Mouse (Mus musculus) kidney, adult 9 months (tissue): ENCODE measurements around the gene Stac2.

ENCODE experiments used
- DNase-seq: peaks from one replicate; pipeline ENCODE4 v3.0.0; 2022

Gene Stac2

GRCm38 (mm10) chr11:98049672-98050519, 3.4 kb downstream of the Stac2 start:
- no peak for DNase-seq

GRCm38 (mm10) chr11:98047745-98048144, 5.5 kb downstream of the Stac2 start:
- no peak for DNase-seq

DNA sequence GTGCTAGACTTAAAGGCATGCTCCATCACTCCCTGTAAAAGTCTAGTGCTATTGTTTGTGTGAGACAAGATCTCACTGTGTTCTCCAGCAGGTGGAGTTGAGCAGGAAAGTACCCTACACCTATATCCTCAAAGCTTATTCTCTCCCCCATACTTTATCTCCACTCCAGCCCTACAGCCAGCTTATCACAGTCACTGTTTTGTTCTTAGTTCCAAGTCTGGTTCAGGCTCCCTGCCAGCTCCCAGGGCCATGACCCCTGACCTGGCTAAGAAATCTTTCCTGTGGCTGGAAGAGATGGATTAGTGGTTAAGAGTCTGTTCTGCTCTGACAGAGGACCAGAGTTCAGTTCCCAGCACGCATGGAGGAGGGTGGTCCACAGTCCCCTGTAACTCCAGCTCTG, 6.8 kb downstream of the Stac2 start:
- no peak for DNase-seq

DNA sequence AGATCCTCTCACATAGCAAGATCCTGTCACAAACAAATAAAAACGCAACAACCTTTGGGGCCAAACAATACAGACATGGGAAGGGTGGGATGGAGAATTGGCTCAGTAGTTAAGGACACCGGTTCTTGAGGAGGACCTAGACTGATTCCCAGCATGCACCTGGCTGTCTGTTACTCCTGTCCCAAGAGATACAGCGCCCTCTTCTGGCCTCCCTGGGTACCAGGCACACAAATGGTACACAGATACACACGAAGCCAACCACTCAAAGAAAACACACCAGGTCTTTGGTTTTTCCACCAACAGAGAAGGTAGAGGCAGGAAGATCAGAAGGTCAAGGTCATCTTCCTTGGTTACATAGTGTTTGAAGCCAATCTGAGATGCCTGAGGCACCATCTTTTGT, 7.7 kb downstream of the Stac2 start:
- no peak for DNase-seq

DNA sequence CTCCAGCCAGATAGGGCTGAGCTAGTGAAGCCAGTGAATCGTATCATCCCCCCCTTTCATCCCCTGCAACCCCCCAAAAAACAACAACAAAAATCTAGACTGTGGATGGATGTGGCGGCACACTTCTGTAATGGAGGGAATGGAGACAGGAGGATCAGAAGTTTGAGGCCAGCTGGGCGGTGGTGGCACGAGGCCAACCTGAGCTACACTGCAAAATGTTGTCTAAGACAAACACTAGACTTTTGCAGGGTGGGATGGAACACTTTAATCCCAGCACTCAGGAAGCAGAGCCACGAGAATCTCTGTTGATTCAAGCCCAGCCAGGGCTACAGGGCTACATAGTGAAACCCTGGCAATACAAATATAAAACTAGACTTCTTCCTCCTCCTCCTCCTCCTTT, 9.2 kb downstream of the Stac2 start:
- no peak for DNase-seq

DNA sequence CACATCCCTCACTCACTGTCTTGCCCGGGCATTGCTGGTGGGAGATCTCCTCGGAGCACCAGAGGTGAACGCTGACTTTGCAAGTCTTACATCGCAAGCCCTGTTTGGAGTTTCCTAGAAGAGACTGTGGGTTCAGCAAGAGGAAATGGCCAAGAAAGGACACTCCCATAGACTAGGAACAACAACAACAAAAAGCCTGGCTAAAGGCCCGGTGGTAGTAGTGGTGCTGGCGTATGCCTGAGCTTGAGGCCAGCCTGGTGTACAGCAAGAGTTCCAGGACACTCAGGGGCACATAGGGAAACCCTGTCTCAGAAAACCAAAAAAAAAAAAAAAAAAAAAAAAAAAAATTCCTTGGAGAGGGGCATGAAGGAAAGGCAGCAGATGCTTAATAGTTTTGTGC, 10.5 kb downstream of the Stac2 start:
- DNase-seq = peak; percentile 32

DNA sequence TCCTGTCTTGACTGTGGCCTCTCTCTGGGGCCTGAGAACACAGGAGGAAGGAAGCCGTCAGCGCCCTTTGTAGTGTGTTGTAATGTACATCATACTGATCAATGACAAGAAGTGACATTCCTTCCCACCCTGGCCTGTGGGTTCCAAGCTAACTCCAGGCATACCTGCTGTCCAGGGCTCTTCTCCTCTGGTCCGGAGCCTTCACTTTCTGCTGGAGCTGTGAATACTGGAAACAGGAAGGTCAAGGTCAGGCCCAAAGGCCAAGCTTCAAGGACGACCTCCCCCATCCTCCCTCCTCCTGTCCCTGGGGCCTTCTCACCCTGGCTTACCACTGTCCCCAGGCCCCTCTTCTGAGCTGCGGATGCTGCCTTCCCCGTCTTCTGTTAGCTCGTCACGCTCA, 12.3 kb downstream of the Stac2 start:
- no peak for DNase-seq

DNA sequence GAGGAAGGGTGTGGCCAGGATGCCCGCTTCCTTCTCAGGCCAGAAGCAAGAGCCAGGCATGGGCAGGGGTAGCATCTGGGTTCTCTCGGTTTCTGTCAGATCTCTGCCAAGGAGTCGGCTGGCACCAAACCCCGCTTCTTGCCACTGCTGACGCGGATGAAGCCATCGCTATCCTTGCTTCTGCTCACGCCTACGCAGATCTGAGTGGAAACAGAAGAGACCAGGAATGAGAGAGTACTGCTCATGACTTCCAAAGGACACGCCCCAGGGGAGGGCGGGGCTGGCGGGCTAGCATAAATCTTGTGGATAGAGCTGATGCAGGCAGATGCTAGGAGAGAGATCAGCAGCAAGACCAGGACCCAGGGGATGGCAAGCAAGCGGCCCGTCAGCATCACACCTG, 15.4 kb downstream of the Stac2 start:
- no peak for DNase-seq

DNA sequence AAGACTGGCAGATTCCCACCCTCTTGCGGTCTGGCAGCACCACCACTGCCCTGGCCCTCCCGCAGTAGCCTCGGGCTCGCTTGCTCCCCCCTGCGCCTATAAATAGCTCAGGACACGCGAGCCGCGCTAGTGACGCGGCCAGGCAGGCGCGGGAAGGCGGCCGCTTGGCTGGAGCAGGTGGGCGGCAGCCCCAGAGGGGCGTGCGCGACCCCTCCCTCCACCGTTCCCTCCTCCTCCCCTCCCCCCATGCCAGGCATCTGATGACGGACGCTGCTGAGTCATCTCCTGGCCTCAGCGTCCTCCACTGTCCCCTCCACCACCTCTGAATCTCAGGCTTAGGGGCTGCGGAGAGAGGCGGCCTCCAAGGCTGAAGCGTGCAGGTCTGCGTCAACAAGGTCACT, 17.3 kb downstream of the Stac2 start:
- DNase-seq = no peak

DNA sequence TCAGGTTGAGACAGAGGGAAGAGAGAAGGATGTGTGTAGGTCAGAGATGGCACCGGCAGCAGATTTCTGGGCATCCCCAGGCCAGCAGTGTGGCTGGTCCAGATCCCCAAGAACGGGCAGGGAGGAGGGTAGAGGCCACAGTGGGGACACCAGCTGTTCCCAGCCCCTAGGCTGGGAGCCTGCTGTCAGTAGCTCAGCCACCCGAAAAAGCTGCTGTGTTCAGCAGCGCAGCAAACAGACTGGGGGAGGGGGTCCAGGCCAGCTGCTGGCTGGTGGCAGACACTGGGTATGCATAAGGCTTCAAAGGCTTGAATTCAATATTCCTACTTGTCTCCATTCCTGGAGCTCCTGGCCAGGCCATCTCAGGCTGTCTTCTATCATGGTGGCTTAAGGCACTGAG, 18.4 kb downstream of the Stac2 start:
- DNase-seq = no peak

DNA sequence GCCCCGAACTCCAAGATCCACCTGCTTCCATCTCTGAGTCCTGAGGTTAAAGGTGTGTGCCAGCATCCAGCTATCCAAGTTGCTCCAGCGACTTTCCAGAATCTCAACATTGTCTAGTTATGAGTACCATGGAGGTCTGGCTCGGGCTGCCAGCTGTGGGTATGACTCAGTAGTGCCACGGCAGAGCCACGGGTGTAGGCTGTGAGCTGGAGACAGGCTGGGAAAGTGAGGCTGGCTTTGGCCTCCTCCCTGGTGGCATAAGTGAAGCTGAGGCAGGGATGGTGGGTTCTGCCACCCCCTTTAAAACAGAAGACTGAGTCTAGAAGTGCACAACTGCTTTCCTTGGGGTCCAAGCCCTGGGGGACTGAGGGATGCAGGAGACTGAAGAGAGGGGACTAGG, 19.2 kb downstream of the Stac2 start:
- DNase-seq = no peak

DNA sequence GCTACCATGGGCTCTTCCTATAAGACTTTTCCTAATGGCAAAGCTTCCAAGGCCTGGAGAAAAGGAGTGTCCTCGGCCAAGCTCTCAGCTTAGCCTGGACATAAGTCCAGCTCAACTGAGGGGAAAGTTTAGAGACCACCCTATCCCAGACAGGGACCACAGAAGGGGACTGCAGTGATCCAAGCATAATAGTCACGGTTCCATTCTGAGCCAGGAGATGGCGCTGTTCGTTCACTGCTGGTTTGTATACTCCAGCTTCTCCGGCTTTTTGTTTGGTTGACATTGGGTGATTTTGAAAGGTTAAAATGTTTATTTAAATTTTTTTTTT, 21.9 kb downstream of the Stac2 start:
- peak; percentile 76 for DNase-seq

- DNase-seq = no peak
These were observed 22.4 kb downstream of the Stac2 start for GRCm38 (mm10) chr11:98030701-98031442.

- no peak for DNase-seq
These were observed 25.5 kb downstream of the Stac2 start for GRCm38 (mm10) chr11:98027785-98028184.

DNA sequence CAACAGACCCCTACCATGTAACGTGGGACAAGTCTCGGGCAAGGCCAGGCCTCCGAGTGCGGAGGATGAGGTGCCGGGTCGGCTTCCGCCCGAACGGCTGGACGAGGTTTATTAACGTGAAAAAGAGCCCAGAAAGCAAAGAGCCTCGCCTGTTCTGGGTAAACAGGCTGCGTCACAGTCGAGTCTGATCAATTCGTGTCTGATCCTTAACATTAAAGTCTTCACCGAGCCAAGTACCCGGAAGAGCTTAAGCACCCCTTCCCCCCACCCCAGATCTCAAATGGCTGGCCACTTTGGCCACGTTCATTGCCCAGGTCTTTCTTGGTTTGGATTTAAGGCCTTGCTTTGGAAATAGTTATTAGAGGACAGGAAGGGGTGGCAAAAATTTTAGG, 26.0 kb downstream of the Stac2 start:
- no peak for DNase-seq

GRCm38 (mm10) chr11:98026570-98027296, 26.5 kb downstream of the Stac2 start, which contains the start of gene Rpl19:
Rpl19 (plus strand) TSS chr11:98026710.
- peak; percentile 94 for DNase-seq

DNA sequence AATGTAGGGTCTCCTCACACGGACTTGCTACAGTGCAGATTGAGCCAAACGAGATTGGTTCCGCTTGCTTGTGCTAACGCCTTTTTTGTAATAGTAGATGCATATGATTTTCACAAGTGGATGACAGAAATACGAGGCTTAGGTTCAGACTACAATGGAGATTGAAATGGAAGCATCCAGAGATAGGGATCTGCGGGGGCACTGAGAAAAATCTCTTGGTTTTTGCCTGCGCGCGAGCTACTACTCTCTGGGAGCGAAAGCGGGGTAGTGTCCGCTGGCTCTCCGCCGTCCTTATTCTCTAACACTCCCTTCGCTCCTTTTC, 27.1 kb downstream of the Stac2 start:
- DNase-seq = no peak

DNA sequence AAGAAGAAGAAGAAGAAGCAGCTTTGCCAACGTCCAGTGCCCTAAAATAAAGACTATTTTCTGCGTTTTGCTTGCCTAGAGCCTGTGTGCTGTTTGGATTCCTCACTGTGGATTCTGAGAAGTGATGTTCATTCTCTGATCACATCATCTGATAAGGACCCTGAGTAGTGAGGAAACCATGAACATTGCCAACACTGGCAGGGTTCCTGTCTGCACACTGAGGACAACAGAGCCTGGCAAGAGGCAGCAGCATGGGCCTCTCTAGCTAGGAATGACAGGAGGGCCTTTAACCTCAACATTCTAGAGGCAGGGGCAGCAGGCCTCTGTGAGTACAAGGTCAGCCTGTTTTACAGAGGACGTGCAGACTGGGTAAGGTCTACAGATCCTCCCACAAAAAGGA, 28.7 kb downstream of the Stac2 start:
- no peak for DNase-seq

- peak; percentile 59 for DNase-seq
These were observed 30.5 kb downstream of the Stac2 start, which contains the start of gene Cacnb1 for GRCm38 (mm10) chr11:98022555-98023371. Cacnb1 (minus strand) TSS chr11:98023034.

DNA sequence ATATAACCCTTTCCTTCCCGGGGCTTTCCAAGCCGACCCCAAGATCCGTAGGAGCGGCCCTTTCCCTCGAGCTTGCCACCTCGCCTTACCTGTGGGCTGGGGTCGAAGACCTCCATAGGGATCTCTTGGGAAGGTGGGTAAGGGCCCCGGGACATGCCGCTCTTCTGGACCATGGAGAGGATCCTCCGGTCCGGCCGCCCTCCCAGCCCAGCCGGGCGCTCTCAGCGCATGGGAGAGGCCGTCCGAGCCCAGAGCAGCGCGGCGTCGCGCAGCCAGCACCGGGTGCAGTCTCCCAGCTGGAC, 31.1 kb downstream of the Stac2 start:
- DNase-seq = no peak

- DNase-seq = no peak
These were observed 31.6 kb downstream of the Stac2 start for GRCm38 (mm10) chr11:98021565-98022252.

GRCm38 (mm10) chr11:98021118-98021517, 32.1 kb downstream of the Stac2 start:
- DNase-seq = no peak

DNA sequence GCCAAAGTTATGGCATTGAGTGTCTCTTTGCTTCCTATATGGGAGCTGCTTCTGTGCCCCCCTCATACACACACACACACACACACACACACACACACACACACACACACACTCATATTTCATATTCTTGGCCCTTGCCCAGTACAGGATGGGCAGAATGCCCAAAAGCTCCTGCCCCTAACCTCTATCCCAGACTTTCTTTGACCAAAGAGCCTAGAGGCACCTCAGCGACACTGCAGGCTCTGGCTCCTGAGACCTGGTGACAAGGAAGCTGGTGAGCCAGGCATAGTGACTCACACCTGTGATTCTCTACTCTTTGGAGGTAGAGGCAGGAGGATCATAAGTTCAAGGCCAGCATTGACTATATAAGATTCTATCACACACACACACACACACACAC, 32.6 kb downstream of the Stac2 start:
- no peak for DNase-seq
